Mouse (Mus musculus): ENCODE measurements at regions not wholly inside any gene's neighbourhood (a gene's known extent, or its start where the extent isn't known, plus 50 kb on each side); places are given as distances from the start of the nearest gene placed in this dataset.

DNA sequence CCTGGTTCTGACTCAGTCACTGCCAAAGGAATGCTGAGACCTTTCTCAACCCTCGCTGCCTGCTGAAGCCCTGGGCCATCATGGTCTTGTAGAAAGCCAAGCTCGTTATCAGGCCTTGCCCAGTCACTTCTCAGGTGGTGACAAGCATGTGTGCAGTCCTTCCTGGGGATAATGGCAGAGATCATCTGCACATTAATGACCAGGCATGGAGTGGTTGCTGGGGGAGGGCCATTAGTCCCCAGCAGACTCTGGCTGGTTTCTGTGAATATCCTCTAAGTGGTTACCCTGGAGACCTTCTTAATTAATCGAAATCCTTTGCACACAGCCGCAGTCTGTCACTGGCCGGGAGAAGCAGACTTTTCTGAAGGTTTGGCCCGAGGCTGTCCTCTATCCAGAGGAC is 239.0 kb downstream of the Sipa1l2 start:
- Histone ChIP-seq H3K4me3 (ENCODE audit: low read depth, low read length) (no peak overlapping the region), H3K4me1 (ENCODE audit: control insufficient read depth, insufficient read depth, low read length) (peaks cover 13% of the 10 kb centered on the region), H3K36me3 (ENCODE audit: control insufficient read depth, insufficient read depth, low read length) (no peaks in the 10 kb centered on the region), H3K9me3 (replicated peaks; ENCODE audit: control insufficient read depth, low read length) (no peaks in the 10 kb centered on the region), H3K4me2 (ENCODE audit: low read length) (no peak overlapping the region), H3K27ac (ENCODE audit: low read depth, low read length) (no peak overlapping the region), H3K9ac (ENCODE audit: low read length) (no peak overlapping the region), H3K27me3 (replicated peaks; ENCODE audit: control insufficient read depth, insufficient read depth, low read length) (0 out of 2 replicates have a peak, but pooled peaks cover 4% of the 10 kb centered on the region)
- WGBS, result 18% methylated on average over 6 of the region's 6 CpGs
- no peak for DNase-seq (ENCODE audit: low spot score)
- no peak for ATAC-seq

DNA sequence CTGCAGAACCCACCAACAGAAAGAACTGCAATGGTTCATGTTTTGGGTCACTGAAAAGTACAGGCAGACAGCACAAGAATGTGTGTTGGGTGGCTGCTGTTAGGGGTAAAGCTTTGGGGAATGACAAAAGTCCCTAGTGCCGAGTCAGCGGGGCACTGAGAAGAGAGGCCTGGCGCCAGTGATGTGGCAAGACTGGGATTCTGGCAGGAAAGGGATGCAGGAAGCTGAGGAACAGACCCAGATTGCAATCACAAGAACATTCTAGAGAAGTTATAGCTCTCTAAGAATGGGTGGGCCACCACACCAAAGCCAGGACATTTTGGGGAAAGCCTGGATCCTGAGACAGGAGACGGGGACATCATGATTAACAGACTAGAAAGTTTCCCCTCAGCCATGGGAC is 241.0 kb downstream of the Sipa1l2 start:
- WGBS, result 89% methylated on average over 4 of the region's 4 CpGs
- Histone ChIP-seq H3K27me3 (replicated peaks; ENCODE audit: control insufficient read depth, insufficient read depth, low read length) (0 out of 2 replicates have a peak, but pooled peaks cover 4% of the 10 kb centered on the region), H3K9me3 (replicated peaks; ENCODE audit: control insufficient read depth, low read length) (no peaks in the 10 kb centered on the region), H3K9ac (ENCODE audit: low read length) (no peak overlapping the region), H3K36me3 (ENCODE audit: control insufficient read depth, insufficient read depth, low read length) (no peaks in the 10 kb centered on the region), H3K27ac (ENCODE audit: low read depth, low read length) (no peak overlapping the region), H3K4me3 (ENCODE audit: low read depth, low read length) (no peak overlapping the region), H3K4me1 (ENCODE audit: control insufficient read depth, insufficient read depth, low read length) (peaks cover 10% of the 10 kb centered on the region), H3K4me2 (ENCODE audit: low read length) (no peak overlapping the region)
- no peak for DNase-seq (ENCODE audit: low spot score)
- ATAC-seq, result no peak

DNA sequence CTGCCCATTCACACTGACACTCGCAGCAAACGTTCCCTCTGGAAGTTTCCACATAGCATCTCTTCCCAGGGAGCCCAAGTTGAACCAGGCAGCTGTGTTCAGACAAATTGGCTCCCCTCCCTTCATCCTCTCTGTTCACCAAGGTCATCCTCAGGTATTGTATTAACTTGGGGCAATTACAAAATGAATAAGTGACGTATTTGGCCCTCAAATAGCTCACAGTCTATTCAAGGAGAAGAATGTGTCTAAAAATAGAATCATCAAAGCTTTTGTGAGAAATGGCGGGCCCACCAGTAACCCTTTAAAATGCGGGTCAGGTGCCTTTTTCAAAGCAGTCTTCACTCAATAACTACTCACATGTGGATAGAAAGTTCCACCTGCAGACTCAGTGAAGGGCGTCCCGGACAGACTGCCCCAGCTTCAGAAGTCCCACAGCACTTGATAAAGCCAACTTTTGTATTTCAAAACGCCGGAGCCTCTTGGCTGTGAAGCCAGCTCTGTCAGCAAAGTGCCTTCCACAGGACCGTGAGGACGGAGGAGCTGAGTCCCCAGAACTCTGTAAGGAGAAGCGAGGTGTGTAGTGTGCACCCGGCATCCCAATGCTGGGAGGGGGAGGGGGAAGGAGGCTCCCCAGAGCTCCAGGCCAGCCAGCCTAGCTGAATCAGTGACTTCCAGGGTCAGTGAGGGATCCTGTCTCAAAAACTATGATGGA is 241.9 kb downstream of the Sipa1l2 start:
- peak; percentile 53 for DNase-seq (ENCODE audit: low spot score)
- Histone ChIP-seq H3K4me2 (ENCODE audit: low read length) (no peak overlapping the region), H3K36me3 (ENCODE audit: control insufficient read depth, insufficient read depth, low read length) (no peaks in the 10 kb centered on the region), H3K9me3 (replicated peaks; ENCODE audit: control insufficient read depth, low read length) (no peaks in the 10 kb centered on the region), H3K27me3 (replicated peaks; ENCODE audit: control insufficient read depth, insufficient read depth, low read length) (0 out of 2 replicates have a peak, but pooled peaks cover 4% of the 10 kb centered on the region), H3K4me3 (ENCODE audit: low read depth, low read length) (no peak overlapping the region), H3K9ac (ENCODE audit: low read length) (no peak overlapping the region), H3K4me1 (ENCODE audit: control insufficient read depth, insufficient read depth, low read length) (peaks cover 10% of the 10 kb centered on the region), H3K27ac (ENCODE audit: low read depth, low read length) (no peak overlapping the region)
- peak; percentile 48; the same call in 1 of the 2 replicates for ATAC-seq
- 21% methylated on average over 13 of the region's 13 CpGs for WGBS

DNA sequence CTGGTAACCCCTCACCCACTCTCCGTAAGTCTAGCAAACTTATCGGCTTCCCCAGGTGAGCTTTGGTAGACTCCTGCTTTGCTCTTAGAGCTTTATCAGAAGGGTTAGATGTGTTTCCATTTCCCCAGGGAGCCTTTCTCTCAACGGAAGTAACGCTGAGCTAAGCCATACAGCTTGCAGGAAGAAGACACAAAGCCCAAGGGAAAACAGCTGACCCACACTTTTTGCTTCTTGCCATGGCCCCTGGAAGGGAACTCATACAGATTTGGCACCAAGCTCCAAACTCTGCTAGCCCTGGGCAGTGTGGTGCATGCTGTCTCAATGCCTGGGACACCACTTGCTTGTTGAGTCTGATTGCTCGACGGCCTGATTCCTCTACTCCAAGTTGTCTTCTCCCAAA is 242.6 kb downstream of the Sipa1l2 start:
- H3K27me3 ChIP-seq (replicated peaks; ENCODE audit: control insufficient read depth, insufficient read depth, low read length), result 0 out of 2 replicates have a peak, but pooled peaks cover 4% of the 10 kb centered on the region
- H3K9ac ChIP-seq (ENCODE audit: low read length), result no peak overlapping the region
- WGBS, result 80% methylated on average over 6 of the region's 6 CpGs
- no peaks in the 10 kb centered on the region for H3K36me3 ChIP-seq (ENCODE audit: control insufficient read depth, insufficient read depth, low read length)
- no peak overlapping the region for H3K4me3 ChIP-seq (ENCODE audit: low read depth, low read length)
- H3K27ac ChIP-seq (ENCODE audit: low read depth, low read length), result no peak overlapping the region
- no peak for ATAC-seq
- DNase-seq (ENCODE audit: low spot score), result no peak
- H3K4me1 ChIP-seq (ENCODE audit: control insufficient read depth, insufficient read depth, low read length), result peaks cover 10% of the 10 kb centered on the region
- no peak overlapping the region for H3K4me2 ChIP-seq (ENCODE audit: low read length)
- H3K9me3 ChIP-seq (replicated peaks; ENCODE audit: control insufficient read depth, low read length), result no peaks in the 10 kb centered on the region

DNA sequence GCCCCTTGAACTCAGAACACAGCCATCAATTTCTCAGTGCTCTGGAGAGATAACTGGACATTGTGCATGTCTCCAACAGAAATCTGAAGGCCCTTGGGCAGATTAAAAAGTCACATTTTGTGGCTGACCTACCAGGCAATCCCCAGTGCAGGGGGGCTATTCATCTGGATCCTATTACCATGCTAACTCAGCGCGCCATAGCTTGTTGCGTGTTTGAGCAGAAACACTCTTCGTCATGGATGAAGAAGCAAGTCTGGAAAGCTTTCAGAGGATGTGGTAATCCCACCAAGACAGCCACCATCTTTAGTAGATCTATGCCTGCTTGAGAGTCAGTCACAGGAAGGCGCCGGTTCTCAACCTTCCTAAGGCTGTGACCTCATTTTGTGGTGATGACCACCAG is 243.9 kb downstream of the Sipa1l2 start:
- ATAC-seq, result no peak
- no peak for DNase-seq (ENCODE audit: low spot score)
- 92% methylated on average over 6 of the region's 6 CpGs for WGBS
- H3K9ac ChIP-seq (ENCODE audit: low read length), result no peak overlapping the region
- no peak overlapping the region for H3K4me3 ChIP-seq (ENCODE audit: low read depth, low read length)
- no peak overlapping the region for H3K27ac ChIP-seq (ENCODE audit: low read depth, low read length)
- H3K9me3 ChIP-seq (replicated peaks; ENCODE audit: control insufficient read depth, low read length), result no peaks in the 10 kb centered on the region
- no peaks in the 10 kb centered on the region for H3K36me3 ChIP-seq (ENCODE audit: control insufficient read depth, insufficient read depth, low read length)
- H3K4me2 ChIP-seq (ENCODE audit: low read length), result no peak overlapping the region
- H3K4me1 ChIP-seq (ENCODE audit: control insufficient read depth, insufficient read depth, low read length), result peaks cover 10% of the 10 kb centered on the region
- 0 out of 2 replicates have a peak, but pooled peaks cover 4% of the 10 kb centered on the region for H3K27me3 ChIP-seq (replicated peaks; ENCODE audit: control insufficient read depth, insufficient read depth, low read length)

DNA sequence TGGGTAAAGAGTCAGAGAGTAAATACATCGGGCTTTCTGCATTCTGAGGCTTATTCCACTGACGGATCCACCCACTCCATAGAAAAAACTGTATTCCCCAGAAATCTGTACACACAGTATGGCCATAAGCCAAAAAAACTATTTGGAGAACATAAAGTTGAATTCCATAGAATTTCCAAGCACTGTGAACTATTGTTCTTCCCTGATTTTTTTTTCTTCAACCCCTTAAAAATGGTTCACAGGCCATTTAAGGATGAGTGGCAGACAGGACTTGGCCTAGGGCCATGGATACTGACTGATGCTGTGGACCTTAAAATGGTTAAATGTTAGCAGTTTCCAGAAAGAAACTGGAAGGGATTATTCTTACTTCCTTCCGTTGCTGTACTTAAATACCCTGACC is 247.0 kb downstream of the Sipa1l2 start:
- H3K4me3 ChIP-seq (ENCODE audit: low read depth, low read length), result no peak overlapping the region
- DNase-seq (ENCODE audit: low spot score), result peak; percentile 42
- no peak for ATAC-seq
- WGBS, result 31% methylated on average over 3 of the region's 3 CpGs
- no peak overlapping the region for H3K4me2 ChIP-seq (ENCODE audit: low read length)
- H3K9me3 ChIP-seq (replicated peaks; ENCODE audit: control insufficient read depth, low read length), result no peaks in the 10 kb centered on the region
- H3K27me3 ChIP-seq (replicated peaks; ENCODE audit: control insufficient read depth, insufficient read depth, low read length), result 0 out of 2 replicates have a peak, but pooled peaks cover 4% of the 10 kb centered on the region
- H3K4me1 ChIP-seq (ENCODE audit: control insufficient read depth, insufficient read depth, low read length), result peaks cover 6% of the 10 kb centered on the region; the same call in 1 of the 2 replicates
- no peak overlapping the region for H3K9ac ChIP-seq (ENCODE audit: low read length)
- no peak overlapping the region for H3K27ac ChIP-seq (ENCODE audit: low read depth, low read length)
- no peaks in the 10 kb centered on the region for H3K36me3 ChIP-seq (ENCODE audit: control insufficient read depth, insufficient read depth, low read length)

DNA sequence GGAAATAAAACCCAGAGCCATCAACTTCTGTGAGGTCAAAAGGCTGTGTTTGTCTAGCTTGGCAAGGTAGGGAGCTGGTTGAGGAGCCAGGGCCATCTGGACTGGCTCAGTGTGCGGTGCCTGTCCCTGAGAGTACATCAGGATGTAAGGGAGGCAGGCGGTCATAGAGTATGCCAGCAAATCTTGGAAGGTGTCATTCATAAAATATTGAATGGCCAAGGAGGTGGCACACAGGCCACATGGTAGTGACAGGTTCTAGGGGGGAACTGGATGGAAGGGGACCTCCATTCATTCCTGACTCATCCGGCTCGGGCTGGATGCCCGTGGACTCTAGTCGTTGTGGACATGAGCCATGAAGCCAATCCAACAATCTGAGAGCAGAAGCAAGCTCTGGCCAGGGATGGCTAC is 252.0 kb downstream of the Sipa1l2 start:
- no peak overlapping the region for H3K27ac ChIP-seq (ENCODE audit: low read depth, low read length)
- H3K9ac ChIP-seq (ENCODE audit: low read length), result no peak overlapping the region
- WGBS, result 97% methylated on average over 6 of the region's 6 CpGs
- H3K4me3 ChIP-seq (ENCODE audit: low read depth, low read length), result no peak overlapping the region
- DNase-seq (ENCODE audit: low spot score) (no peak), ATAC-seq (no peak)
- no peaks in the 10 kb centered on the region for H3K36me3 ChIP-seq (ENCODE audit: control insufficient read depth, insufficient read depth, low read length)
- H3K9me3 ChIP-seq (replicated peaks; ENCODE audit: control insufficient read depth, low read length), result no peaks in the 10 kb centered on the region
- no peaks in the 10 kb centered on the region for H3K27me3 ChIP-seq (replicated peaks; ENCODE audit: control insufficient read depth, insufficient read depth, low read length)
- 0 out of 2 replicates have a peak, but pooled peaks cover under 1% of the 10 kb centered on the region for H3K4me1 ChIP-seq (ENCODE audit: control insufficient read depth, insufficient read depth, low read length)
- no peak overlapping the region for H3K4me2 ChIP-seq (ENCODE audit: low read length)

DNA sequence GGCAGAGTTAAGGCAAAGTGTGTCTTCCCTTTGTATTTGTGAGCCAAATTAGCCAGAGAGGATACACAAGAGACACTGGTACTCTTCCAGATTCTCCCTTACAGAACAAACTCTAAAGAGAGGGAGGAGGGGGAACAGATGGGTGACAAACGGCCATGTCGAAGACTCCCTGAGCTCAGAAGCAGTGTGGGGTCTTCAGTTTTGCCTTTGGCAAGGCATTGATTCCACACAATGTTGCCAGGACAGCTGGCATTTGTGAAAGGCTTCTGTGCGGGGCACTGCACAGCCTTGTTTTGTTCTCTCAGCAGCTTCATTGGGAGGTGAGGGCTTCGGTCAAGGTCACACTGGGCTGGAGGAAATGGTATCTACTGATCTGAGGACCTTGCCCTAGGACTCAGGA is 253.9 kb downstream of the Sipa1l2 start:
- Histone ChIP-seq H3K36me3 (ENCODE audit: control insufficient read depth, insufficient read depth, low read length) (no peaks in the 10 kb centered on the region), H3K9me3 (replicated peaks; ENCODE audit: control insufficient read depth, low read length) (no peaks in the 10 kb centered on the region), H3K9ac (ENCODE audit: low read length) (no peak overlapping the region), H3K4me2 (ENCODE audit: low read length) (no peak overlapping the region), H3K27ac (ENCODE audit: low read depth, low read length) (no peak overlapping the region), H3K4me1 (ENCODE audit: control insufficient read depth, insufficient read depth, low read length) (peaks cover 18% of the 10 kb centered on the region), H3K4me3 (ENCODE audit: low read depth, low read length) (no peak overlapping the region), H3K27me3 (replicated peaks; ENCODE audit: control insufficient read depth, insufficient read depth, low read length) (no peaks in the 10 kb centered on the region)
- ATAC-seq (no peak), DNase-seq (ENCODE audit: low spot score) (no peak)
- 61% methylated on average over 4 of the region's 4 CpGs for WGBS

DNA sequence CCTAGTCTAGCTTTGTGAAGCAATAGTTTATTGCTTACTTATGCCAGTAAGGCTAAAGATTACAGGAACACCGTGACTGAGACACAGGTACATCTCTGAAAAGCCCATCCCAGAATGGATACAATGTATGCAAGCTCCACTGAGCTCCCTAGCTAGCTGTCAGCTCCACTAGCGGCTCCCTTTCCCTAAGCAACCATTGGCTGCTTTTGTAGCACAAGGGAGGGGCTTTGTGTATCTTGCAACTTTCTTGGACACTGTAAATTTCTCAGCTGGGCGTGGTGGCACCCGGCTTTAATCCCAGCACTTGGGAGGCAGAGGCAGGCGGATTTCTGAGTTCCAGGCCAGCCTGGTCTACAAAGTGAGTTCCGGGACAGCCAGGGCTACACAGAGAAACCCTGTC is 254.6 kb downstream of the Sipa1l2 start:
- Histone ChIP-seq H3K4me2 (ENCODE audit: low read length) (no peak overlapping the region), H3K9ac (ENCODE audit: low read length) (no peak overlapping the region), H3K36me3 (ENCODE audit: control insufficient read depth, insufficient read depth, low read length) (no peaks in the 10 kb centered on the region), H3K9me3 (replicated peaks; ENCODE audit: control insufficient read depth, low read length) (no peaks in the 10 kb centered on the region), H3K4me1 (ENCODE audit: control insufficient read depth, insufficient read depth, low read length) (peaks cover 24% of the 10 kb centered on the region), H3K4me3 (ENCODE audit: low read depth, low read length) (no peak overlapping the region), H3K27ac (ENCODE audit: low read depth, low read length) (no peak overlapping the region), H3K27me3 (replicated peaks; ENCODE audit: control insufficient read depth, insufficient read depth, low read length) (no peaks in the 10 kb centered on the region)
- WGBS, result 88% methylated on average over 6 of the region's 6 CpGs
- ATAC-seq (no peak), DNase-seq (ENCODE audit: low spot score) (no peak)
